Mouse (Mus musculus): ENCODE data around the gene Ddx58.

Ddx58 gene

GRCm38 (mm10) chr4:40234256-40234655, 5.4 kb downstream of the Ddx58 start:
- no peak for DNase-seq (ENCODE audit: low spot score)

- no peak for DNase-seq (ENCODE audit: low spot score)
Observed at GRCm38 (mm10) chr4:40233062-40233664, 6.5 kb downstream of the Ddx58 start.

GRCm38 (mm10) chr4:40229723-40230122, 9.9 kb downstream of the Ddx58 start:
- DNase-seq (ENCODE audit: low spot score), result no peak

GRCm38 (mm10) chr4:40227886-40228285, 11.7 kb downstream of the Ddx58 start:
- DNase-seq (ENCODE audit: low spot score), result no peak

- DNase-seq (ENCODE audit: low spot score), result no peak
Observed at GRCm38 (mm10) chr4:40227131-40227530, 12.5 kb downstream of the Ddx58 start.

GRCm38 (mm10) chr4:40226095-40226494, 13.5 kb downstream of the Ddx58 start:
- DNase-seq (ENCODE audit: low spot score), result no peak

GRCm38 (mm10) chr4:40221876-40222585, 17.6 kb downstream of the Ddx58 start:
- no peak for DNase-seq (ENCODE audit: low spot score)

GRCm38 (mm10) chr4:40221004-40221760, 18.4 kb downstream of the Ddx58 start:
- no peak for DNase-seq (ENCODE audit: low spot score)

- DNase-seq (ENCODE audit: low spot score), result no peak
Observed at GRCm38 (mm10) chr4:40220437-40220836, 19.2 kb downstream of the Ddx58 start.

GRCm38 (mm10) chr4:40218382-40218781, 21.2 kb downstream of the Ddx58 start:
- DNase-seq (ENCODE audit: low spot score), result no peak

GRCm38 (mm10) chr4:40217910-40218309, 21.7 kb downstream of the Ddx58 start:
- no peak for DNase-seq (ENCODE audit: low spot score)

- no peak for DNase-seq (ENCODE audit: low spot score)
Observed at GRCm38 (mm10) chr4:40212177-40212576, 27.5 kb downstream of the Ddx58 start.

- DNase-seq (ENCODE audit: low spot score), result no peak
Observed at GRCm38 (mm10) chr4:40207701-40208100, 31.9 kb downstream of the Ddx58 start.

GRCm38 (mm10) chr4:40205231-40205903, 34.3 kb downstream of the Ddx58 start:
- DNase-seq (ENCODE audit: low spot score), result no peak

- no peak for DNase-seq (ENCODE audit: low spot score)
Observed at GRCm38 (mm10) chr4:40204374-40204773, 35.3 kb downstream of the Ddx58 start.

- DNase-seq (ENCODE audit: low spot score), result no peak
Observed at GRCm38 (mm10) chr4:40202205-40202604, 37.4 kb downstream of the Ddx58 start.

- DNase-seq (ENCODE audit: low spot score), result no peak
Observed at GRCm38 (mm10) chr4:40195336-40195735, 44.3 kb downstream of the Ddx58 start.

GRCm38 (mm10) chr4:40193461-40193860, 46.2 kb downstream of the Ddx58 start:
- DNase-seq (ENCODE audit: low spot score), result no peak

GRCm38 (mm10) chr4:40192246-40192645, 47.4 kb downstream of the Ddx58 start:
- no peak for DNase-seq (ENCODE audit: low spot score)

- DNase-seq (ENCODE audit: low spot score), result no peak
Observed at GRCm38 (mm10) chr4:40187956-40188355, 51.7 kb downstream of the Ddx58 start.

GRCm38 (mm10) chr4:40184470-40184869, 55.2 kb downstream of the Ddx58 start:
- no peak for DNase-seq (ENCODE audit: low spot score)

GRCm38 (mm10) chr4:40183781-40184180, 55.8 kb downstream of the Ddx58 start:
- no peak for DNase-seq (ENCODE audit: low spot score)

Data from layer of hippocampus, adult 11-12 months (tissue).